Mouse (Mus musculus): ENCODE results near the gene Hoxb1. TPM values are rescaled to one million over a fixed set of nuclear protein-coding genes. Genes with fewer than 3 reads are reported as not detected.

Hoxb1 gene
- polyA plus RNA-seq, 1 experiment from 2014 or later: 0.30 TPM

DNA sequence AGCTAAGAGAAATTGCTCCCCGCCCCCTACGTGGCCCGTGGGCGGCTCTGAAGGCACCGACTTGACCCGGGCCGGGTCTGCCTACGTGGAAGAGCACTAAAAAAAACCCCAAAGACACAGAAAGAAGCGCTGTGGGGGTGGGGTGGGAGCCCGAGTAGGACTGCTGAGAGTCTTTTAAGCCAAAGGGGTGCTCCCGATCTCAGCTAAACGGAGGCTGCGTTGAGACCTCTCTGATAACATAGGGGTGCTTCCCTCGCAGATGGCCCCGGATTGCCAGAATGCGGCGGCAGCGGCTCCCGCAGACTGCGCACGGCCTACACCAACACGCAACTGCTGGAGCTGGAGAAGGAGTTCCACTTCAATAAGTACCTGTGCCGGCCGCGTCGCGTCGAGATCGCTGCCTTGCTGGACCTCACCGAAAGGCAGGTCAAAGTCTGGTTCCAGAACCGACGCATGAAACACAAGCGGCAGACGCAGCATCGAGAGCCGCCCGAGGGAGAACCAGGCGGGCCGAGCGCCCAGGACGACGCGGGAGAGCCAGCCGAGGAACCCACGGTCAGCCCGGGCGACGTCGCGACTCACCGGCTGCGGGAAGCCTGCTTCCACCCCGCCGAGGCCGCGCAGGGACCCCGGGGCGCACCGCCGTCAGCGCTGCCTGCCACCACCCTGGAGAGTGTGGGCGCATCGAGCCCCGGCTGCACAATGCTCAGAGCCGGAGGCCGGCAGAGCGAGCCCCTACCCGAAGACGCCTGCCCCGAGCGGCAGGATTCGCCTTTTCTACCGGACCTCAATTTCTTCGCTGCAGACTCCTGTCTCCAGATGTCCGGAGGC, 12.6 kb upstream of the Hoxb1 start:
- H3K9me3 ChIP-seq: no peaks in the 10 kb centered on the region
- peaks cover 40% of the 10 kb centered on the region for H3K4me1 ChIP-seq (replicated peaks)
- under 1% methylated on average over 63 of the region's 75 CpGs for WGBS
- peak overlapping the region; percentile 81 for H3K4me3 ChIP-seq
- H3K27ac ChIP-seq: peak overlapping the region; percentile 100
- no peak for ATAC-seq (ENCODE audit: low FRiP score)
- peaks cover 5% of the 10 kb centered on the region for H3K36me3 ChIP-seq
- H3K4me2 ChIP-seq: peak overlapping the region; percentile 80
- peak overlapping the region; percentile 100 for H3K9ac ChIP-seq
- peaks cover 54% of the 10 kb centered on the region for H3K27me3 ChIP-seq

DNA sequence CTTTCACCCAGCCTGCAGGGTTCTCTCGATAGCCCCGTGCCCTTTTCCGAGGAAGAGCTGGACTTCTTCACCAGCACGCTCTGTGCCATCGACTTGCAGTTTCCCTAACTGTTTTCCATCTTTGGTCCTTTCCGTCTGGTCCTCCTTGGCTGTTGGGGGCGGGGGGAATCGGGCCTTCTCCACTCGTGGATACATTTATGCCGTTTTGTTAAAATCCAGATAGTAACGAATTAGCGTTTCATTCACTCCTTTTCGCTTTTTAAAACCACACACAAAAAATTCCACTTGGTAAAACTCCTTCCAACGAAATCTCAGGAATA, 12.1 kb upstream of the Hoxb1 start:
- no peaks in the 10 kb centered on the region for H3K9me3 ChIP-seq
- WGBS: under 1% methylated on average over 14 of the region's 14 CpGs
- peaks cover 34% of the 10 kb centered on the region for H3K4me1 ChIP-seq (replicated peaks)
- H3K4me3 ChIP-seq: peak overlapping the region; percentile 81
- no peak for ATAC-seq (ENCODE audit: low FRiP score)
- H3K4me2 ChIP-seq: peak overlapping the region; percentile 80
- H3K27me3 ChIP-seq: peaks cover 56% of the 10 kb centered on the region
- H3K9ac ChIP-seq: peak overlapping the region; percentile 100
- peak overlapping the region; percentile 100 for H3K27ac ChIP-seq
- peaks cover 5% of the 10 kb centered on the region for H3K36me3 ChIP-seq

- Histone ChIP-seq H3K27me3 (peaks cover 60% of the 10 kb centered on the region), H3K9me3 (no peaks in the 10 kb centered on the region), H3K9ac (peak overlapping the region; percentile 100), H3K4me2 (peak overlapping the region; percentile 80), H3K36me3 (peaks cover 5% of the 10 kb centered on the region), H3K4me3 (peak overlapping the region; percentile 81), H3K4me1 (replicated peaks) (peaks cover 29% of the 10 kb centered on the region), H3K27ac (peak overlapping the region; percentile 100)
- no peak for ATAC-seq (ENCODE audit: low FRiP score)
- WGBS: 2% methylated on average over 8 of the region's 8 CpGs
Measured at GRCm38 (mm10) chr11:96353939-96354338, 11.6 kb upstream of the Hoxb1 start.

DNA sequence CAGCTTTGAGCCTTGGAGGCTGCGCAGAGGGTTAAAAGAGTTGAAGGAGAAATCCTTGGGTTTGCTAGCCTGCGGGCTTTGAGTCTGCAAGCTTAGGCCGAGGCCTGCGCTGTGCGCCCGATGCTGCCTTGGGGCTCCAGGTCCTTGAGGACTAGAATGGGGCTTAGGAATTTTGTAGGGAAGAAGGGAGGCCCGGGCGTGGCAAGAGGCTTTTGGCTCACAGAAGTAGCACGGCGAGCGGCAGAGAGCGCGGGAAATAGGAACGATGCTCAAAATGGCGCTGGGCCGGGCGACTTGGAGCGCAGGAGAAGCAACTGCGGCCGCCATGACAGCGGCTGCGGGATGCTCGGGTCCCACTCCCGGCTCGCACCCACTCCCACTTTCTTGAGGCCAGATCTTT, 11.2 kb upstream of the Hoxb1 start:
- WGBS: under 1% methylated on average over 25 of the region's 25 CpGs
- no peaks in the 10 kb centered on the region for H3K9me3 ChIP-seq
- peaks cover 5% of the 10 kb centered on the region for H3K36me3 ChIP-seq
- H3K27ac ChIP-seq: peak overlapping the region; percentile 100
- peak overlapping the region; percentile 100 for H3K9ac ChIP-seq
- H3K27me3 ChIP-seq: peaks cover 57% of the 10 kb centered on the region
- H3K4me1 ChIP-seq (replicated peaks): peaks cover 25% of the 10 kb centered on the region
- peak overlapping the region; percentile 80 for H3K4me2 ChIP-seq
- peak overlapping the region; percentile 81 for H3K4me3 ChIP-seq
- ATAC-seq (ENCODE audit: low FRiP score): no peak

DNA sequence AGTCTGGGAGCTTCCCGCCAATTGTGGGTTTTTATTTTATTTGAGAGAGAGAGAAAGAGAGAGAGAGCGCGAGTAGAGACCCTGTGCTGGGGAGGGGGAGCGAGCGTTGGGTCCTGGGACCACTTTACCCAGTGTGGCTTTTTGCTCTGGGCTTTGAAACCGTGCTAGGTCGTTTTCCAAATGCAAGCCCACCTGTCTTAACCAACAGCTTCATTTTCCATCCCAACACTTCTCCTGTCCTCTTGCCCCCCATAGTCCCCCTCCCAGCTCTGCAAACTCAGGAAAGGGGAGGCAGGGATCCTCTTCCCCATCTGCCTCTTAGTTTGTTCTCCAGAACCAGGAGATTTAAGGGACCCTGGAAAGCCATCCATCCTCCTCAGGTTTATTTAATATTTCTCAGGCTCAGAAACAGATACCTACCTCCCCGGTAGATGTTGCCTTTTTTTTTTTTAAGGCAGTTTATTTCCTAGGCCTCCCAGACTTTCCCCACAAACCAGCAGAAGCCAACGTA, 10.7 kb upstream of the Hoxb1 start:
- peak overlapping the region; percentile 81 for H3K4me3 ChIP-seq
- H3K36me3 ChIP-seq: peaks cover 5% of the 10 kb centered on the region
- 4% methylated on average over 9 of the region's 9 CpGs for WGBS
- H3K9me3 ChIP-seq: no peaks in the 10 kb centered on the region
- H3K27ac ChIP-seq: peak overlapping the region; percentile 100
- H3K4me2 ChIP-seq: peak overlapping the region; percentile 80
- H3K4me1 ChIP-seq (replicated peaks): peaks cover 20% of the 10 kb centered on the region
- no peak for ATAC-seq (ENCODE audit: low FRiP score)
- peak overlapping the region; percentile 100 for H3K9ac ChIP-seq
- H3K27me3 ChIP-seq: peaks cover 52% of the 10 kb centered on the region

GRCm38 (mm10) chr11:96363807-96364206, 1.7 kb upstream of the Hoxb1 start:
- H3K4me3 ChIP-seq: no peak overlapping the region
- ATAC-seq (ENCODE audit: low FRiP score): no peak
- H3K9me3 ChIP-seq: no peaks in the 10 kb centered on the region
- H3K36me3 ChIP-seq: no peaks in the 10 kb centered on the region
- H3K27me3 ChIP-seq: peaks cover 77% of the 10 kb centered on the region
- H3K4me2 ChIP-seq: no peak overlapping the region
- H3K27ac ChIP-seq: no peak overlapping the region
- H3K9ac ChIP-seq: no peak overlapping the region
- peaks cover 18% of the 10 kb centered on the region for H3K4me1 ChIP-seq (replicated peaks)
- 6% methylated on average over 5 of the region's 5 CpGs for WGBS

DNA sequence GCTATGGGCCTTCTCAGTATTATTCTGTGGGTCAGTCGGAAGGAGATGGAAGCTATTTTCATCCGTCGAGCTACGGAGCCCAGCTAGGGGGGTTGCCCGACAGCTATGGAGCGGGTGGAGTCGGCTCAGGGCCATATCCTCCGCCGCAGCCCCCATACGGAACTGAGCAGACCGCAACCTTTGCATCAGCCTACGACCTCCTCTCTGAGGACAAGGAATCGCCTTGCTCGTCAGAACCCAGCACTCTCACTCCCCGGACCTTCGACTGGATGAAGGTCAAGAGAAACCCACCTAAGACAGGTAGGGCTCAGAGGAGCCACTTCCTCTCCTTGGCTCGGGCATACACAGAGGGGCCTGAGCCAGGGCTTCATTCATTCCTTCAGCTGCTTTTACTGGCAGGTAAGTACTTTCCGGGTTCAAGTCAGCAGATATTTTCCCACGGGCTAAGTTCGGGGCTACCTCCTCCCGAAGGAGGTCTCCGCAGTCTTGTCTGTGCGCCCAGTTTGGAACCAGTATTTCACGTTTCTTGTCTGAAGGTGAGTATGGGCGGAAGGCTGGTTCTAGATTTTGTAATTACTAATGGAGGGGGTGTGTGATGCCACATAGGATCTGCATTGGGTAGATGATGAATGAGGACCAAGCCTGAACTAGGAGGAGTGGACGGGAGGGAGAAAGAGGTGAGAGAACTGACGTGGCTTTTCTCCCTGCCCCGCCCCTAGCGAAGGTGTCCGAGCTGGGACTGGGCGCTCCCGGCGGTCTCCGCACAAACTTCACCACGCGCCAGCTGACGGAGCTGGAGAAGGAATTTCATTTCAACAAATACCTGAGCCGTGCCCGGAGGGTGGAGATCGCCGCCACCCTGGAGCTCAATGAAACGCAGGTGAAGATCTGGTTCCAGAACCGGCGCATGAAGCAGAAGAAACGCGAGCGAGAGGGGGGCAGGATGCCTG, 815 bp downstream of the Hoxb1 start:
- peak overlapping the region; percentile 24 for H3K4me3 ChIP-seq
- H3K4me1 ChIP-seq (replicated peaks): peaks cover 18% of the 10 kb centered on the region
- H3K36me3 ChIP-seq: no peaks in the 10 kb centered on the region
- 2% methylated on average over 47 of the region's 47 CpGs for WGBS
- H3K27ac ChIP-seq: no peak overlapping the region
- peaks cover 98% of the 10 kb centered on the region for H3K27me3 ChIP-seq
- no peak for ATAC-seq (ENCODE audit: low FRiP score)
- peak overlapping the region; percentile 51 for H3K9ac ChIP-seq
- peak overlapping the region; percentile 50 for H3K4me2 ChIP-seq
- no peaks in the 10 kb centered on the region for H3K9me3 ChIP-seq

- no peak overlapping the region for H3K9ac ChIP-seq
- no peak for ATAC-seq (ENCODE audit: low FRiP score)
- H3K27ac ChIP-seq: no peak overlapping the region
- peaks cover 98% of the 10 kb centered on the region for H3K27me3 ChIP-seq
- H3K36me3 ChIP-seq: no peaks in the 10 kb centered on the region
- no peaks in the 10 kb centered on the region for H3K9me3 ChIP-seq
- 13% methylated on average over 6 of the region's 6 CpGs for WGBS
- H3K4me2 ChIP-seq: peak overlapping the region; percentile 50; the same call in 1 of the 2 replicates
- H3K4me1 ChIP-seq (replicated peaks): peaks cover 18% of the 10 kb centered on the region
- no peak overlapping the region for H3K4me3 ChIP-seq
Measured at GRCm38 (mm10) chr11:96367141-96367540, 1.6 kb downstream of the Hoxb1 start.

- no peak overlapping the region for H3K9ac ChIP-seq
- H3K27me3 ChIP-seq: peaks cover 98% of the 10 kb centered on the region
- no peak overlapping the region for H3K4me2 ChIP-seq
- ATAC-seq (ENCODE audit: low FRiP score): no peak
- no peaks in the 10 kb centered on the region for H3K36me3 ChIP-seq
- H3K4me1 ChIP-seq (replicated peaks): peaks cover 22% of the 10 kb centered on the region
- no peaks in the 10 kb centered on the region for H3K9me3 ChIP-seq
- no peak overlapping the region for H3K4me3 ChIP-seq
- 19% methylated on average over 5 of the region's 5 CpGs for WGBS
- H3K27ac ChIP-seq: no peak overlapping the region
Measured at GRCm38 (mm10) chr11:96368686-96369085, 3.1 kb downstream of the Hoxb1 start.

DNA sequence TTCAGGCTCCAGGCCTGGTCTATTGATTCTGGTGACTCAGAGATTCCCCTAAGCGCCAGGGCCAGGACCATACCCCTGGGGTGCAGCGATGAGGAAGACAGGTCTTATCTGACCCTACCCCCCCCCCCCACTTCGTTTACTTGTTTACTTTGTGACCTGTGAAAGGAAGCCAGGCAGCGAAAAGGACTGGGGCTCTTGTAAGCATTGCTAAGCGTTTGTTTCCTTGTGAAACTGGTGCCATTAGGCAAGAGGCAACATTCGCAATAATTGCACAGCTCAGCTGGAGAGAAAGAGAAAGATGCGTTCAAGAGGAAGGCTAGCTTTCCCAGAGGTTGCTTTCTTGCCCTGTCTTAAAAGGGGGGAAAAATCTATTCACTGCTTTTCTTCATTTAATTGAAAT, 3.6 kb downstream of the Hoxb1 start:
- Histone ChIP-seq H3K9me3 (no peaks in the 10 kb centered on the region), H3K9ac (no peak overlapping the region), H3K27me3 (peaks cover 98% of the 10 kb centered on the region), H3K4me1 (replicated peaks) (peaks cover 22% of the 10 kb centered on the region), H3K4me3 (no peak overlapping the region), H3K36me3 (no peaks in the 10 kb centered on the region), H3K4me2 (no peak overlapping the region), H3K27ac (no peak overlapping the region)
- 26% methylated on average over 7 of the region's 7 CpGs for WGBS
- ATAC-seq (ENCODE audit: low FRiP score): no peak

DNA sequence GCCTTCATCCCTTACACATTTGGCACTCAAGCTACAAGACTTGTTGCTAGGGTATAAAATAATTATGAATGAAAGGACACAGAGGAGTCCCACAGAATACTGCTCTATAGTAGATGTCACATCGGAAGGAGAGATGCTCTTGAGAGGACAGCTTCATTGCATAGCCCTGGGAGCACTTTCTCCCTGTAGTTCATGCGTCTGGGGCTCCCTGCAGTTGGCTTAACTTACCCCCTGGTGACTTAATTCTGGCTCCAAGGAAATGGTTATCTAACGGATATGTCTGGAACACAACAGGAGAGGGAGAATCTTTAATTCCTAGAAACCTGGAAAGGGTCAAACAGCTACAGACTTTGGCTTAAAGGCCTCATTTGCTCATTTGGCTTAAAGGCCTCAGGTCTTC, 6.2 kb downstream of the Hoxb1 start:
- H3K4me1 ChIP-seq (replicated peaks): peaks cover 7% of the 10 kb centered on the region
- peaks cover 97% of the 10 kb centered on the region for H3K27me3 ChIP-seq
- H3K4me3 ChIP-seq: no peak overlapping the region
- 25% methylated on average over 3 of the region's 3 CpGs for WGBS
- H3K27ac ChIP-seq: no peak overlapping the region
- H3K9me3 ChIP-seq: no peaks in the 10 kb centered on the region
- no peak for ATAC-seq (ENCODE audit: low FRiP score)
- H3K9ac ChIP-seq: no peak overlapping the region
- no peaks in the 10 kb centered on the region for H3K36me3 ChIP-seq
- no peak overlapping the region for H3K4me2 ChIP-seq

DNA sequence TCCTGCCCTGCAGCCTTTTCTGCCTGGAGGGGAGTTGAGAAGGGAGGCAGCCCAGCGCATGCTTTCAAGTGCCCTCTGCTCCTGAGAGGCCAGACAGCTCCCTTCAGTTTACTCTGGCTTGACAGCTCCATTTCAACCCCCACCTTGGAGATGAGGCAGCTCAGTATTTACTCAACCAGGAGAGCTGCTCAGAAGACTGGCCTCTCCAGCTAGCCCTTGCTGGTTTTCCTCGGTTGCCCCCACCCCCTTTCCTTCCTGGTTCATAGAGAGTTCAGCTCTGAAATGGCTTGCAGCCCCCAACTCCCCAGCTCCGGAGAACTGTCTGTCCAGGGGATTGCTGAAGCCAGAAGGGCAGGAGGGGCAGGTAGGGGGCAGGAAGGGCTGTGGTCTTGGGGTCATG, 7.0 kb downstream of the Hoxb1 start:
- H3K27me3 ChIP-seq: peaks cover 95% of the 10 kb centered on the region
- ATAC-seq (ENCODE audit: low FRiP score): no peak
- no peak overlapping the region for H3K4me2 ChIP-seq
- WGBS: 12% methylated on average over 3 of the region's 3 CpGs
- no peaks in the 10 kb centered on the region for H3K36me3 ChIP-seq
- H3K4me1 ChIP-seq (replicated peaks): peaks cover 4% of the 10 kb centered on the region; the same call in 1 of the 2 replicates
- no peaks in the 10 kb centered on the region for H3K9me3 ChIP-seq
- H3K9ac ChIP-seq: no peak overlapping the region
- H3K4me3 ChIP-seq: no peak overlapping the region
- H3K27ac ChIP-seq: no peak overlapping the region
